Mouse (Mus musculus) liver (tissue): ENCODE measurements around the gene Klk4.

Experiments
- DNase-seq: peaks from one replicate; pipeline ENCODE4 v3.0.0-alpha.2; 2020; ENCODE audit warnings: mixed read lengths

Klk4 gene

GRCm38 (mm10) chr7:43880912-43881311 lies at the start of gene Klk4:
TSS of gene Klk4 (plus strand) at chr7:43881160.
- no peak for DNase-seq

GRCm38 (mm10) chr7:43841701-43842100 lies 39.3 kb upstream of the Klk4 start, which contains the start of gene Klk5:
TSS of gene Klk5 (plus strand) at chr7:43841971.
- no peak for DNase-seq

- no peak for DNase-seq
These were observed 37.2 kb upstream of the Klk4 start for GRCm38 (mm10) chr7:43843801-43844200.

- DNase-seq: no peak
These were observed 29.3 kb upstream of the Klk4 start for GRCm38 (mm10) chr7:43851616-43852015.

GRCm38 (mm10) chr7:43854642-43855380 lies 26.1 kb upstream of the Klk4 start:
- DNase-seq: no peak

- DNase-seq: no peak
These were observed 25.3 kb upstream of the Klk4 start for GRCm38 (mm10) chr7:43855709-43856108.

- DNase-seq: no peak
These were observed 24.7 kb upstream of the Klk4 start for GRCm38 (mm10) chr7:43856307-43856706.

- no peak for DNase-seq
These were observed 23.5 kb upstream of the Klk4 start for GRCm38 (mm10) chr7:43857501-43857900.

GRCm38 (mm10) chr7:43860411-43860810 lies 20.5 kb upstream of the Klk4 start:
- DNase-seq: no peak

GRCm38 (mm10) chr7:43873237-43873636 lies 7.7 kb upstream of the Klk4 start:
- DNase-seq: peak; percentile 57

- DNase-seq: no peak
These were observed 7.3 kb upstream of the Klk4 start for GRCm38 (mm10) chr7:43873674-43874073.

- DNase-seq: no peak
These were observed 6.0 kb upstream of the Klk4 start for GRCm38 (mm10) chr7:43874868-43875375.

GRCm38 (mm10) chr7:43876444-43876843 lies 4.5 kb upstream of the Klk4 start:
- no peak for DNase-seq

GRCm38 (mm10) chr7:43878281-43878680 lies 2.7 kb upstream of the Klk4 start:
- no peak for DNase-seq

GRCm38 (mm10) chr7:43882346-43882745 lies 1.4 kb downstream of the Klk4 start:
- no peak for DNase-seq

- DNase-seq: no peak
These were observed 1.9 kb downstream of the Klk4 start for GRCm38 (mm10) chr7:43882811-43883210.

GRCm38 (mm10) chr7:43883547-43883946 lies 2.6 kb downstream of the Klk4 start:
- DNase-seq: peak; percentile 28

- no peak for DNase-seq
These were observed 10.4 kb downstream of the Klk4 start for GRCm38 (mm10) chr7:43891365-43891764.

GRCm38 (mm10) chr7:43891788-43892187 lies 10.8 kb downstream of the Klk4 start:
- no peak for DNase-seq

- peak; percentile 68 for DNase-seq
These were observed 13.9 kb downstream of the Klk4 start for GRCm38 (mm10) chr7:43894836-43895235.

- no peak for DNase-seq
These were observed 33.9 kb downstream of the Klk4 start for GRCm38 (mm10) chr7:43914821-43915220.

GRCm38 (mm10) chr7:43918426-43918825 lies 37.5 kb downstream of the Klk4 start:
- no peak for DNase-seq

GRCm38 (mm10) chr7:43918871-43919270 lies 37.9 kb downstream of the Klk4 start:
- DNase-seq: no peak

- DNase-seq: peak; percentile 54
These were observed 38.8 kb downstream of the Klk4 start for GRCm38 (mm10) chr7:43919559-43920451.
